Mouse (Mus musculus) stomach, postnatal 0 days (tissue): ENCODE data around the gene Clca3a2. TPM values are rescaled to one million over a fixed set of nuclear protein-coding genes. Genes with fewer than 3 reads are reported as not detected.
A peak's percentile ranks its signal among the peaks of the same experiment; 100 is the strongest.
"Not testable (repeated sequence)": the region's sequence is repeated elsewhere in the genome, so short reads cannot be mapped to it uniquely, and the experiment has no call there.

Experiments used
- ATAC-seq: fragments of 200-750 bp; cut with Nextera tagmentation; 2 replicates; pipeline ENCODE4 v1.8.0; 2017; ENCODE audit not compliant: low FRiP score, low TSS enrichment
- DNase-seq: peaks from one replicate; pipeline ENCODE4 v3.0.0-alpha.2; 2016; ENCODE audit warnings: low spot score
- H3K27ac ChIP-seq: fragments of 300-500 bp; sonication (generic); replicated peaks from 2 replicates; pipeline ENCODE4 v1.5.1; 2014; ENCODE audit warnings: mild to moderate bottlenecking, control low read depth
- H3K27me3 ChIP-seq: fragments of 300-500 bp; sonication (generic); 2 replicates; pipeline ENCODE4 v1.6.1; 2014; ENCODE audit warnings: low read length; ENCODE audit not compliant: control insufficient read depth, insufficient read depth
- H3K36me3 ChIP-seq: fragments of 300-500 bp; sonication (generic); 2 replicates; pipeline ENCODE4 v1.6.1; 2014; ENCODE audit warnings: low read length, mixed read lengths; ENCODE audit not compliant: control insufficient read depth, insufficient read depth
- H3K4me1 ChIP-seq: fragments of 300-500 bp; sonication (generic); replicated peaks from 2 replicates; pipeline ENCODE4 v1.6.1; 2014; ENCODE audit warnings: antibody characterized with exemption; ENCODE audit not compliant: control insufficient read depth, insufficient read depth
- H3K4me2 ChIP-seq: fragments of 300-500 bp; sonication (generic); replicated peaks from 2 replicates; pipeline ENCODE4 v1.6.1; 2014; ENCODE audit warnings: low read depth, mild to moderate bottlenecking, control low read depth, moderate library complexity
- H3K4me3 ChIP-seq: fragments of 300-500 bp; sonication (generic); 2 replicates; pipeline ENCODE4 v1.5.1; 2014; ENCODE audit warnings: low read depth, low read length, control low read depth
- H3K9ac ChIP-seq: fragments of 300-500 bp; sonication (generic); 2 replicates; pipeline ENCODE4 v1.6.1; 2014; ENCODE audit warnings: mild to moderate bottlenecking, low read length, control low read depth, mixed read lengths
- H3K9me3 ChIP-seq: fragments of 300-500 bp; sonication (generic); 2 replicates; pipeline ENCODE4 v1.6.1; 2016; ENCODE audit warnings: low read length; ENCODE audit not compliant: control insufficient read depth
- CTCF ChIP-seq: IDR thresholded peaks from 2 replicates; pipeline ENCODE4 v1.5.1; 2016; ENCODE audit warnings: antibody characterized with exemption, low read depth, mild to moderate bottlenecking, moderate library complexity
- EP300 ChIP-seq: optimal IDR thresholded peaks from 2 replicates; pipeline ENCODE3; 2016; ENCODE audit warnings: antibody characterized with exemption
- WGBS: fragments of 180-500 bp; shearing (Covaris S2); extraction: QIAGEN DNeasy Blood & Tissue Kit; methylation state at CpG from one replicate; pipeline ENCODE4 v1.1.7; 2014; 5-methylcytosine and 5-hydroxymethylcytosine counted together
- polyA plus RNA-seq: library from polyadenylated mRNA; unstranded; fragments of >200 nt; fragmentation: Nextera tagmentation; extraction: Ambion mirVana; gene quantifications from 2 replicates; pipeline ENCODE4 v1.2.1, GENCODE M21; 2015

The Clca3a2 gene
- polyA plus RNA-seq, 1 experiment from 2014 or later, result 0.23 TPM

GRCm38 (mm10) chr3:144753120-144753519 is 66.2 kb downstream of the Clca3a2 start:
- no peaks in the 10 kb centered on the region for H3K4me1 ChIP-seq
- peak; percentile 17 for DNase-seq
- ATAC-seq, result no peak
- no peak overlapping the region for H3K9ac ChIP-seq
- no peaks in the 10 kb centered on the region for H3K27me3 ChIP-seq
- peak; percentile 71 for TF ChIP-seq CTCF
- TF ChIP-seq EP300, result no peak
- no peaks in the 10 kb centered on the region for H3K36me3 ChIP-seq
- 8% methylated on average over 2 of the region's 2 CpGs for WGBS
- H3K9me3 ChIP-seq, result no peaks in the 10 kb centered on the region
- H3K27ac ChIP-seq, result no peak overlapping the region
- no peak overlapping the region for H3K4me3 ChIP-seq
- H3K4me2 ChIP-seq, result no peak overlapping the region

- not testable (repeated sequence) for H3K36me3 ChIP-seq, H3K4me1 ChIP-seq, H3K4me2 ChIP-seq, H3K27me3 ChIP-seq, H3K27ac ChIP-seq, DNase-seq, H3K4me3 ChIP-seq, H3K9ac ChIP-seq, ATAC-seq, H3K9me3 ChIP-seq
- WGBS, result 57% methylated on average over 18 of the region's 21 CpGs
Measured at GRCm38 (mm10) chr3:144749062-144749963, 70.0 kb downstream of the Clca3a2 start.

GRCm38 (mm10) chr3:144747706-144748105 is 71.6 kb downstream of the Clca3a2 start:
- H3K9ac ChIP-seq, H3K4me1 ChIP-seq, DNase-seq, H3K27me3 ChIP-seq, ATAC-seq, H3K4me3 ChIP-seq, H3K36me3 ChIP-seq, H3K4me2 ChIP-seq, H3K27ac ChIP-seq, H3K9me3 ChIP-seq: not testable (repeated sequence)
- 29% methylated on average over 3 of the region's 3 CpGs for WGBS

Other genes with a start within 250 kb of the Clca3a2 start
- gene Hs2st1, start 249.3 kb downstream of the Clca3a2 start, polyA plus RNA-seq, result 5.1 and 5.8 TPM in 2 replicates
- 546 and 560 TPM in 2 replicates for gene Selenof, start 249.2 kb downstream of the Clca3a2 start, polyA plus RNA-seq
- 125 and 130 TPM in 2 replicates for gene Sh3glb1, start 99.2 kb downstream of the Clca3a2 start, polyA plus RNA-seq
- 0.70 and 0.82 TPM in 2 replicates for gene Clca3a1, start 58.5 kb downstream of the Clca3a2 start, polyA plus RNA-seq
- gene Clca3b, start 29.9 kb upstream of the Clca3a2 start, polyA plus RNA-seq, result 0.98 and 1.9 TPM in 2 replicates
- gene Clca4b, start 113.0 kb upstream of the Clca3a2 start, polyA plus RNA-seq, result not detected in 2 replicates
- 0.06 and 0.07 TPM in 2 replicates for gene Clca4a, start 155.6 kb upstream of the Clca3a2 start, polyA plus RNA-seq
- gene Clca1, start 213.3 kb upstream of the Clca3a2 start, polyA plus RNA-seq, result 6.8 and 20.2 TPM in 2 replicates